Mouse (Mus musculus): ENCODE data around the gene Nat10. TPM values are rescaled to one million over a fixed set of nuclear protein-coding genes. Genes with fewer than 3 reads are reported as not detected.

The Nat10 gene
- polyA plus RNA-seq, 1 experiment from 2014 or later: 22.7 TPM

- Histone ChIP-seq H3K4me2 (replicated peaks; ENCODE audit: low read depth, low read length) (no peak overlapping the region), H3K9ac (ENCODE audit: low read depth, low read length) (no peak overlapping the region), H3K27me3 (ENCODE audit: control insufficient read depth, insufficient read depth, low read length) (no peaks in the 10 kb centered on the region), H3K36me3 (ENCODE audit: control insufficient read depth, insufficient read depth, low read length) (peaks cover 2% of the 10 kb centered on the region; the same call in 1 of the 2 replicates), H3K27ac (ENCODE audit: low read depth, low read length) (no peak overlapping the region), H3K4me1 (replicated peaks; ENCODE audit: control insufficient read depth, insufficient read depth, low read length) (no peaks in the 10 kb centered on the region), H3K4me3 (ENCODE audit: low read depth, low read length) (no peak overlapping the region), H3K9me3 (ENCODE audit: control insufficient read depth, low read length) (no peaks in the 10 kb centered on the region)
- 80% methylated on average over 6 of the region's 6 CpGs for WGBS
- ATAC-seq (ENCODE audit: low FRiP score): no peak
- DNase-seq (ENCODE audit: low spot score): no peak
Measured at GRCm38 (mm10) chr2:103707056-103707776, 53.9 kb downstream of the Nat10 start.

- no peak for ATAC-seq (ENCODE audit: low FRiP score)
Measured at GRCm38 (mm10) chr2:103706226-103706625, 54.8 kb downstream of the Nat10 start.

GRCm38 (mm10) chr2:103705826-103706225 lies 55.2 kb downstream of the Nat10 start:
- H3K27ac ChIP-seq (ENCODE audit: low read depth, low read length): no peak overlapping the region
- peaks cover 2% of the 10 kb centered on the region; the same call in 1 of the 2 replicates for H3K36me3 ChIP-seq (ENCODE audit: control insufficient read depth, insufficient read depth, low read length)

More at GRCm38 (mm10) chr2:103706226-103706625, 54.8 kb downstream of the Nat10 start:
- 48% methylated on average over 11 of the region's 11 CpGs for WGBS
- H3K9me3 ChIP-seq (ENCODE audit: control insufficient read depth, low read length): no peaks in the 10 kb centered on the region
- H3K4me1 ChIP-seq (replicated peaks; ENCODE audit: control insufficient read depth, insufficient read depth, low read length): no peaks in the 10 kb centered on the region
- H3K36me3 ChIP-seq (ENCODE audit: control insufficient read depth, insufficient read depth, low read length): peaks cover 2% of the 10 kb centered on the region; the same call in 1 of the 2 replicates
- H3K27ac ChIP-seq (ENCODE audit: low read depth, low read length): no peak overlapping the region
- no peak for DNase-seq (ENCODE audit: low spot score)
- H3K27me3 ChIP-seq (ENCODE audit: control insufficient read depth, insufficient read depth, low read length): no peaks in the 10 kb centered on the region
- H3K9ac ChIP-seq (ENCODE audit: low read depth, low read length): no peak overlapping the region
- H3K4me2 ChIP-seq (replicated peaks; ENCODE audit: low read depth, low read length): no peak overlapping the region
- H3K4me3 ChIP-seq (ENCODE audit: low read depth, low read length): no peak overlapping the region

GRCm38 (mm10) chr2:103703865-103704264 lies 57.2 kb downstream of the Nat10 start:
- Histone ChIP-seq H3K4me2 (replicated peaks; ENCODE audit: low read depth, low read length) (no peak overlapping the region), H3K36me3 (ENCODE audit: control insufficient read depth, insufficient read depth, low read length) (peaks cover 2% of the 10 kb centered on the region; the same call in 1 of the 2 replicates), H3K4me3 (ENCODE audit: low read depth, low read length) (no peak overlapping the region), H3K27me3 (ENCODE audit: control insufficient read depth, insufficient read depth, low read length) (no peaks in the 10 kb centered on the region), H3K27ac (ENCODE audit: low read depth, low read length) (no peak overlapping the region), H3K9me3 (ENCODE audit: control insufficient read depth, low read length) (no peaks in the 10 kb centered on the region), H3K4me1 (replicated peaks; ENCODE audit: control insufficient read depth, insufficient read depth, low read length) (no peaks in the 10 kb centered on the region), H3K9ac (ENCODE audit: low read depth, low read length) (no peak overlapping the region)
- 86% methylated on average over 4 of the region's 4 CpGs for WGBS
- DNase-seq (ENCODE audit: low spot score): no peak
- no peak for ATAC-seq (ENCODE audit: low FRiP score)

More at GRCm38 (mm10) chr2:103705826-103706225, 55.2 kb downstream of the Nat10 start:
- DNase-seq (ENCODE audit: low spot score): no peak
- H3K4me2 ChIP-seq (replicated peaks; ENCODE audit: low read depth, low read length): no peak overlapping the region
- H3K4me1 ChIP-seq (replicated peaks; ENCODE audit: control insufficient read depth, insufficient read depth, low read length): no peaks in the 10 kb centered on the region
- ATAC-seq (ENCODE audit: low FRiP score): no peak
- H3K9me3 ChIP-seq (ENCODE audit: control insufficient read depth, low read length): no peaks in the 10 kb centered on the region
- WGBS: 86% methylated on average over 4 of the region's 4 CpGs
- no peak overlapping the region for H3K9ac ChIP-seq (ENCODE audit: low read depth, low read length)
- no peaks in the 10 kb centered on the region for H3K27me3 ChIP-seq (ENCODE audit: control insufficient read depth, insufficient read depth, low read length)
- no peak overlapping the region for H3K4me3 ChIP-seq (ENCODE audit: low read depth, low read length)

GRCm38 (mm10) chr2:103703336-103703735 lies 57.7 kb downstream of the Nat10 start:
- Histone ChIP-seq H3K4me3 (ENCODE audit: low read depth, low read length) (no peak overlapping the region), H3K4me1 (replicated peaks; ENCODE audit: control insufficient read depth, insufficient read depth, low read length) (no peaks in the 10 kb centered on the region), H3K9me3 (ENCODE audit: control insufficient read depth, low read length) (no peaks in the 10 kb centered on the region), H3K9ac (ENCODE audit: low read depth, low read length) (no peak overlapping the region), H3K27ac (ENCODE audit: low read depth, low read length) (no peak overlapping the region), H3K27me3 (ENCODE audit: control insufficient read depth, insufficient read depth, low read length) (no peaks in the 10 kb centered on the region), H3K4me2 (replicated peaks; ENCODE audit: low read depth, low read length) (no peak overlapping the region), H3K36me3 (ENCODE audit: control insufficient read depth, insufficient read depth, low read length) (peaks cover 2% of the 10 kb centered on the region; the same call in 1 of the 2 replicates)
- no peak for ATAC-seq (ENCODE audit: low FRiP score)
- 68% methylated on average over 10 of the region's 10 CpGs for WGBS
- no peak for DNase-seq (ENCODE audit: low spot score)

GRCm38 (mm10) chr2:103700514-103700913 lies 60.6 kb downstream of the Nat10 start:
- Histone ChIP-seq H3K27ac (ENCODE audit: low read depth, low read length) (no peak overlapping the region), H3K4me1 (replicated peaks; ENCODE audit: control insufficient read depth, insufficient read depth, low read length) (no peaks in the 10 kb centered on the region), H3K36me3 (ENCODE audit: control insufficient read depth, insufficient read depth, low read length) (no peaks in the 10 kb centered on the region), H3K9ac (ENCODE audit: low read depth, low read length) (no peak overlapping the region), H3K9me3 (ENCODE audit: control insufficient read depth, low read length) (no peaks in the 10 kb centered on the region), H3K4me3 (ENCODE audit: low read depth, low read length) (no peak overlapping the region), H3K27me3 (ENCODE audit: control insufficient read depth, insufficient read depth, low read length) (no peaks in the 10 kb centered on the region), H3K4me2 (replicated peaks; ENCODE audit: low read depth, low read length) (no peak overlapping the region)
- WGBS: 83% methylated on average over 12 of the region's 12 CpGs
- ATAC-seq (ENCODE audit: low FRiP score): no peak
- no peak for DNase-seq (ENCODE audit: low spot score)

- DNase-seq (ENCODE audit: low spot score) (no peak), ATAC-seq (ENCODE audit: low FRiP score) (no peak)
- WGBS: 77% methylated on average over 3 of the region's 3 CpGs
- Histone ChIP-seq H3K36me3 (ENCODE audit: control insufficient read depth, insufficient read depth, low read length) (no peaks in the 10 kb centered on the region), H3K4me1 (replicated peaks; ENCODE audit: control insufficient read depth, insufficient read depth, low read length) (no peaks in the 10 kb centered on the region), H3K27ac (ENCODE audit: low read depth, low read length) (no peak overlapping the region), H3K4me3 (ENCODE audit: low read depth, low read length) (no peak overlapping the region), H3K9me3 (ENCODE audit: control insufficient read depth, low read length) (no peaks in the 10 kb centered on the region), H3K4me2 (replicated peaks; ENCODE audit: low read depth, low read length) (no peak overlapping the region), H3K9ac (ENCODE audit: low read depth, low read length) (no peak overlapping the region), H3K27me3 (ENCODE audit: control insufficient read depth, insufficient read depth, low read length) (no peaks in the 10 kb centered on the region)
Measured at GRCm38 (mm10) chr2:103696177-103696576, 64.9 kb downstream of the Nat10 start.

- Histone ChIP-seq H3K27ac (ENCODE audit: low read depth, low read length) (no peak overlapping the region), H3K9ac (ENCODE audit: low read depth, low read length) (no peak overlapping the region), H3K9me3 (ENCODE audit: control insufficient read depth, low read length) (no peaks in the 10 kb centered on the region), H3K4me2 (replicated peaks; ENCODE audit: low read depth, low read length) (no peak overlapping the region), H3K27me3 (ENCODE audit: control insufficient read depth, insufficient read depth, low read length) (no peaks in the 10 kb centered on the region), H3K36me3 (ENCODE audit: control insufficient read depth, insufficient read depth, low read length) (no peaks in the 10 kb centered on the region), H3K4me1 (replicated peaks; ENCODE audit: control insufficient read depth, insufficient read depth, low read length) (peaks cover 6% of the 10 kb centered on the region; the same call in 1 of the 2 replicates), H3K4me3 (ENCODE audit: low read depth, low read length) (no peak overlapping the region)
- 79% methylated on average over 4 of the region's 4 CpGs for WGBS
- ATAC-seq (ENCODE audit: low FRiP score) (no peak), DNase-seq (ENCODE audit: low spot score) (no peak)
Measured at GRCm38 (mm10) chr2:103694777-103695563, 66.1 kb downstream of the Nat10 start.
